Mouse (Mus musculus): ENCODE measurements around the gene Fcgrt.

DNA sequence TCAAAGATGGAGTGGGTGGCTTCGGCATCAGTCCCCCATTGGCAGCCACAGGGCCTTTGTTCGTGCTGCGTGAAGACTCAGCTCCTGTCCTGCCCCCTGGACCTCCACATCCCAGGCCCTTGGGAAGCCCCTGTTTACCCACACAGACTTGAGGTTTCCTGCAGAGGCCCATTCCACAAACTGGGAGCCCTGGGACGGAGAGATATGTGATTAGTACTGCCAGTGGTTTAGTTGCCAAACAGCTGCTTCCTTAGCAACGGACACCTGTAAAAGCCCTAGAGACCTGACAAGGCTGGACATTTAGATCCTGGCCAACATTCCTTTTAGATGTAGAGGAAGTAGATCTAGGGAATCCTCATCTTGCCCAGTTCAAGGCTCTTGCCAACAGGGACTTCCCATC, 38.3 kb upstream of the Fcgrt start:
- TF ChIP-seq POLR2A (IDR thresholded peaks at IDR 0.05; ENCODE audit: borderline replicate concordance, low read depth, low read length) (no peak), CTCF (IDR thresholded peaks at IDR 0.05; ENCODE audit: low read depth, low read length) (no peak)

Data from bone marrow macrophage, adult 2 months (primary cell).